Mouse (Mus musculus): ENCODE results near the gene Krt28. TPM values are rescaled to one million over a fixed set of nuclear protein-coding genes. Genes with fewer than 3 reads are reported as not detected.

Gene Krt28
- polyA plus RNA-seq, 1 experiment from 2014 or later, result 3.4 TPM

DNA sequence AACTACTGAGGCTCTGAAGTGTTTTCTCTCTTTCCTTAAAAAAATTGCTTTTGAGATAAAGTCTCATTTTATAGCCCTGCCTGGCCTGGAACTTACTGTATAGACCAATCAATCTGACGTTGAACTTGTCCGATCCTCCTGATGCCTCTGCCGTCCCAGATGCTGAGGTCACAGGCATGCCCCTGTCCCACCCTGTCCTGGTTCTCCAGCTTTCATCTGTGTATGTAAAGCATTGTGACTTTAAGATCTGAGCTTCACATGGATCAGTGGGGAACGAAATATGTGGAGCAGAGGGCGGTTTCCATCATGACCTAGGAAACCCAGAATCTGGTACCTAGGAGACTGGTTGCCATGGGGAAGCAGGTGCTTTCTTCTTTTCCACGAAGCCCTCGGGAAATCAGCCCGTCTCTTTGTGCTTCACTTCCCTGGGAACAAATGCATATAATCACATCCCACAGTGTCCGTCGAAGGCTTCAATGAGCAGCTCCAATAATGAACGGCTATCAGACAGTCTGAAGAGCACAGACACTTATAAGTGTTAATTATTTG is 35.3 kb downstream of the Krt28 start:
- DNase-seq (ENCODE audit: low spot score), result peak; percentile 39
- no peak; the same call in 1 of the 2 replicates for ATAC-seq (ENCODE audit: low read depth)
- Histone ChIP-seq H3K9ac (ENCODE audit: low read depth, low read length) (no peak overlapping the region), H3K4me1 (ENCODE audit: control insufficient read depth, insufficient read depth, low read length) (no peaks in the 10 kb centered on the region), H3K4me2 (ENCODE audit: low read depth, low read length) (no peak overlapping the region), H3K9me3 (ENCODE audit: control insufficient read depth, low read length) (no peaks in the 10 kb centered on the region), H3K27me3 (replicated peaks; ENCODE audit: control insufficient read depth, insufficient read depth, low read length) (no peaks in the 10 kb centered on the region), H3K36me3 (ENCODE audit: control insufficient read depth, insufficient read depth, low read length) (no peaks in the 10 kb centered on the region), H3K4me3 (ENCODE audit: low read depth, low read length) (no peak overlapping the region), H3K27ac (replicated peaks; ENCODE audit: low read depth, low read length) (no peak overlapping the region)
- WGBS, result 80% methylated on average over 11 of the region's 11 CpGs

DNA sequence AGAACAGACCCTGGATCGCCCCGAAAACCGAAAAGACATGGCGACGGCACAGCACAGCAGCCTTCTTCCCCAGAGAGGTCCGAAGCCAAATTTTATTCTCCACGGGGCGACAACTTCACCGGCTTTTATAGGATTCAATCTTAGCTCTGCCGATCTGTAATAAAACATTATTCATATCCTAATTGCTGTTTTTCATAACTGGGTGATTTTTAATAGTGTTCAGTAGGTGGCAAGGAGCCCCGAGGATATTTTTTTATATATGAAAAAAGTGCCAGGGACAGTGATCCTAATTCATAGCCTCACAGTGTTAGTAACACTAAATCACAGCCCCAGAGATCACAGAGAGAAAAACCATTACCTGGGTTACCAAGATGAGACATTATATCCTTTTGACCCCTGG is 36.8 kb downstream of the Krt28 start, which contains the start of gene Krt26:
TSS of gene Krt26 (minus strand) at position 101 of the 400 bp plus-strand sequence.
- no peaks in the 10 kb centered on the region for H3K4me1 ChIP-seq (ENCODE audit: control insufficient read depth, insufficient read depth, low read length)

DNA sequence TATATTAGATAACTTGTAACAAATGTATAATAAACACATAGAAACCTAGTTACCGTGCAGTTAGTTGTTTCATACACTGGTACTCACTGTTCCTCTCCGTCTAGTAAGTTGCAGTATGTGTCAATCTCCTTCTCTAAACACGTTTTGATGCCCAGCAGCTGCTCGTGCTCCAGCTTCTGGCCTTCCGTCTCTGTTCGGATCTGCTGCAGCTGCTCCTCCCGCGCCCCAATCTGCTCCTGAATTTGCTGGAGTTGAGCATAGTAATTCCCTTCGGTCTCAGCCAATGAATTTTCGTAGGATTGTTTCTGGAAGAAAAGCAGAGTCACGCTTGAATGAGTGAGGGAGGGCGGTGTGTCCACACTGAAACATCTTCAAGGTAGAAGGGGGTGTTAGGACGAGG is 41.3 kb downstream of the Krt28 start:
- WGBS, result 66% methylated on average over 13 of the region's 13 CpGs
- Histone ChIP-seq H3K9ac (ENCODE audit: low read depth, low read length) (no peak overlapping the region), H3K27me3 (replicated peaks; ENCODE audit: control insufficient read depth, insufficient read depth, low read length) (no peaks in the 10 kb centered on the region), H3K9me3 (ENCODE audit: control insufficient read depth, low read length) (no peaks in the 10 kb centered on the region), H3K4me3 (ENCODE audit: low read depth, low read length) (no peak overlapping the region), H3K27ac (replicated peaks; ENCODE audit: low read depth, low read length) (no peak overlapping the region), H3K36me3 (ENCODE audit: control insufficient read depth, insufficient read depth, low read length) (no peaks in the 10 kb centered on the region), H3K4me1 (ENCODE audit: control insufficient read depth, insufficient read depth, low read length) (no peaks in the 10 kb centered on the region), H3K4me2 (ENCODE audit: low read depth, low read length) (no peak overlapping the region)
- ATAC-seq (ENCODE audit: low read depth) (no peak), DNase-seq (ENCODE audit: low spot score) (no peak)

More for the DNA sequence above, 36.8 kb downstream of the Krt28 start, which contains the start of gene Krt26:
- Histone ChIP-seq H3K27me3 (replicated peaks; ENCODE audit: control insufficient read depth, insufficient read depth, low read length) (no peaks in the 10 kb centered on the region), H3K4me2 (ENCODE audit: low read depth, low read length) (no peak within 1 kb of the TSS), H3K9ac (ENCODE audit: low read depth, low read length) (no peak within 1 kb of the TSS), H3K4me3 (ENCODE audit: low read depth, low read length) (no peak within 1 kb of the TSS), H3K9me3 (ENCODE audit: control insufficient read depth, low read length) (no peaks in the 10 kb centered on the region), H3K27ac (replicated peaks; ENCODE audit: low read depth, low read length) (no peak within 1 kb of the TSS), H3K36me3 (ENCODE audit: control insufficient read depth, insufficient read depth, low read length) (no peaks in the 10 kb centered on the region)
- ATAC-seq (ENCODE audit: low read depth), result no peak
- 97% methylated on average over 11 of the region's 11 CpGs for whole genome bisulfite sequencing
- DNase-seq (ENCODE audit: low spot score), result no peak

DNA sequence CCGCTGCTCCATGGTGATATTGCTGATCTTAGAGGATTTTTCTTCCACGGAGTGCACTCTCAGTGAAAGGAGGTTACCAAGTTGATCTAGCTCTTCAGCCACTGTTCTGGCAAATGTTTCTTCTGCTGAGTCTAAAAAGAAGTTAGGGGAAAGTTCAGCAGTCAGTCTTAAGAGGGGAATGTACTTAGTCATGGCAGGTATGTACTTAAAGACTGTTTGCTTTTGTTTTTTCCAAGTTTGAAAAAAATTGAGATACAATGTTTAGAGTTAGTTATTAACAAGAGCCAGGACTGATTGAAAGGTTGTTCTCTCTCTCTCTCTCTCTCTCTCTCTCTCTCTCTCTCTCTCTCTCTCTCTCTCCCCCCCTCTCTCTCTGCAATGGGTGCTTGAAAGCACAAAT is 45.0 kb downstream of the Krt28 start:
- H3K27me3 ChIP-seq (replicated peaks; ENCODE audit: control insufficient read depth, insufficient read depth, low read length), result no peaks in the 10 kb centered on the region
- H3K9me3 ChIP-seq (ENCODE audit: control insufficient read depth, low read length), result no peaks in the 10 kb centered on the region
- no peak overlapping the region for H3K4me2 ChIP-seq (ENCODE audit: low read depth, low read length)
- DNase-seq (ENCODE audit: low spot score), result no peak
- H3K9ac ChIP-seq (ENCODE audit: low read depth, low read length), result no peak overlapping the region
- no peaks in the 10 kb centered on the region for H3K4me1 ChIP-seq (ENCODE audit: control insufficient read depth, insufficient read depth, low read length)
- H3K4me3 ChIP-seq (ENCODE audit: low read depth, low read length), result no peak overlapping the region
- 68% methylated on average over 2 of the region's 2 CpGs for WGBS
- H3K27ac ChIP-seq (replicated peaks; ENCODE audit: low read depth, low read length), result no peak overlapping the region
- no peaks in the 10 kb centered on the region for H3K36me3 ChIP-seq (ENCODE audit: control insufficient read depth, insufficient read depth, low read length)
- ATAC-seq (ENCODE audit: low read depth), result no peak

DNA sequence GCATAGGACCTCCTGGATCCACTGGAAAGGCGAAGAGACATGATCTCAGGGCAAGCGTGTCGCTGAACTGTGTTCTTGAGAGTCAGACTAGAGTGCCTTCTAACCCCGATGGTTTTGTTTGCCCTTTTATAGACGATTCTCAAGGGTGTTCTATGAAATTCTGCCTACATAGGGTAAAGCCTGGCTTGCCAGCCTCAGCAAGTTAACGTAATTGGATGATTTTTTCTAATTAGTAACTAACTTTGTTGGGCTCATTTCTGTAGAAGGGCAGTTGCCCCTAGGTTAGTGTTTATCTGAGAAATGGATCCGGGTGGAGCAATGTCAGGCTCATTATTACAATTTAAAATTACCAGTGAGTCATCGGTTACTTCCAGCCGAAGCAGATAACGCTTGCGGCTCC is 51.9 kb downstream of the Krt28 start, which contains the start of gene Krt25:
TSS of gene Krt25 (minus strand) at position 101 of the 400 bp plus-strand sequence.
- 89% methylated on average over 11 of the region's 11 CpGs for WGBS
- Histone ChIP-seq H3K27ac (replicated peaks; ENCODE audit: low read depth, low read length) (no peak within 1 kb of the TSS), H3K4me1 (ENCODE audit: control insufficient read depth, insufficient read depth, low read length) (no peaks in the 10 kb centered on the region), H3K9ac (ENCODE audit: low read depth, low read length) (no peak within 1 kb of the TSS), H3K4me2 (ENCODE audit: low read depth, low read length) (no peak within 1 kb of the TSS), H3K9me3 (ENCODE audit: control insufficient read depth, low read length) (no peaks in the 10 kb centered on the region), H3K27me3 (replicated peaks; ENCODE audit: control insufficient read depth, insufficient read depth, low read length) (no peaks in the 10 kb centered on the region), H3K4me3 (ENCODE audit: low read depth, low read length) (no peak within 1 kb of the TSS), H3K36me3 (ENCODE audit: control insufficient read depth, insufficient read depth, low read length) (no peaks in the 10 kb centered on the region)
- ATAC-seq (ENCODE audit: low read depth) (no peak), DNase-seq (ENCODE audit: low spot score) (no peak)

DNA sequence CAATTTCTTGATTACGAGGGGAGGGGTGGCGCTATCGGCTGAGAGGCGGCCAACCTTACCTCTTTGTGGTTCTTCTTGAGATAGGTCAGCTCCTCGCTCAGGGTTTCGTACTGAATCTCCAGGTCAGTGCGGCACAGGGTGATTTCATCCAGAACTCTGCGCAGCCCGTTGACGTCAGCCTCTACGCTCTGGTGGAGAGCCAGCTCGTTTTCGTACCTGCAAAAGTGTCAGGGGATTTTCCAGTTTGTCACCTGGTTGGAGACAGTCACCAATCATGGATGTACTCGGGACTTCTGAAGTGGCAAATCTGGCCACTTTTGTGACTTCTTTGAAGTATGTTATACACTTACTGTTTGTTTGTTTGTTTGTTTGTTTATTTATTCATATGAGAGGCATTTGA is 53.6 kb downstream of the Krt28 start:
- ATAC-seq (ENCODE audit: low read depth), result no peak
- Histone ChIP-seq H3K4me1 (ENCODE audit: control insufficient read depth, insufficient read depth, low read length) (no peaks in the 10 kb centered on the region), H3K4me3 (ENCODE audit: low read depth, low read length) (no peak overlapping the region), H3K9ac (ENCODE audit: low read depth, low read length) (no peak overlapping the region), H3K9me3 (ENCODE audit: control insufficient read depth, low read length) (no peaks in the 10 kb centered on the region), H3K27ac (replicated peaks; ENCODE audit: low read depth, low read length) (no peak overlapping the region), H3K4me2 (ENCODE audit: low read depth, low read length) (no peak overlapping the region), H3K27me3 (replicated peaks; ENCODE audit: control insufficient read depth, insufficient read depth, low read length) (no peaks in the 10 kb centered on the region), H3K36me3 (ENCODE audit: control insufficient read depth, insufficient read depth, low read length) (no peaks in the 10 kb centered on the region)
- DNase-seq (ENCODE audit: low spot score), result no peak
- WGBS, result 82% methylated on average over 14 of the region's 14 CpGs

DNA sequence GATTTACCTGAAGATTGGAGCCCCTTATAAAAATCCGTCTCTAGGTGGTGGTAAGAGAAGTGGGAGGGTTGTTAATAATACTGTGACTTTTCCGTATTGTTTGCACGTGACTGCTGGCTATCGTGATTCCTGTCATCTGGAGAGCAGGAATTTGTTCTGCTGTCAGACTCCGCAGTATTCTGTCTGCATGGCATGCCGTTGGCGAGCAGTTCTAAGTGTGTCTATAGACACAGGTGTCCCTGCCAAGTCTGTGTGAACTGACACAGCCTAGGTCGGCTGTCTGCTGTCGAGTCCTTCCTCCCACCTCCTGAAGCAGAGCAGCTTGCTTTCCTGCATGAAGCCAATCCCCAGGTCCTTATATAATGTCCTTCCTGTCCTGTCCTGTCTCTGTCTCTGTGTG is 55.6 kb downstream of the Krt28 start:
- WGBS, result 48% methylated on average over 9 of the region's 9 CpGs
- no peak overlapping the region for H3K27ac ChIP-seq (replicated peaks; ENCODE audit: low read depth, low read length)
- H3K36me3 ChIP-seq (ENCODE audit: control insufficient read depth, insufficient read depth, low read length), result no peaks in the 10 kb centered on the region
- H3K4me2 ChIP-seq (ENCODE audit: low read depth, low read length), result no peak overlapping the region
- no peak overlapping the region for H3K9ac ChIP-seq (ENCODE audit: low read depth, low read length)
- DNase-seq (ENCODE audit: low spot score), result no peak
- no peak overlapping the region for H3K4me3 ChIP-seq (ENCODE audit: low read depth, low read length)
- H3K4me1 ChIP-seq (ENCODE audit: control insufficient read depth, insufficient read depth, low read length), result no peaks in the 10 kb centered on the region
- ATAC-seq (ENCODE audit: low read depth), result no peak
- H3K9me3 ChIP-seq (ENCODE audit: control insufficient read depth, low read length), result no peaks in the 10 kb centered on the region
- H3K27me3 ChIP-seq (replicated peaks; ENCODE audit: control insufficient read depth, insufficient read depth, low read length), result no peaks in the 10 kb centered on the region

DNA sequence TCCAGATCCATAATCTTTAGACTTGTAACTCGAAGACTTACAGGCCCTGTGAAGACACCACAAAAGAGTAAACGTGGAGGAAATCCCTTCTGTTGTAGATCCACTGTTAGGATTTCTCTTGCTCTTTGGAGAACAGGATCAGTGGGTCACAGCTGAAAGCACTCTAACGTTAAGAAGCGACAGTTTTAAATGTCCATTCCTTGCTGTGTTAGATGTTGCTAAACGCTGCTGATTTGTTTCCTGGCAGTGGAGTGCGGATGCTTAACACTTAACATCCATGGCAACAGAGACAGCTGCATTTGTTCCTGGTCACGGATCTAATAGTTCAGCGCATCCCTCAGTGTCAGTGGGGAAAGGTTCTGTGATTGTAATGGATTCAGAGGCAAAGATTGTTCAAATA is 58.2 kb downstream of the Krt28 start:
- no peaks in the 10 kb centered on the region for H3K9me3 ChIP-seq (ENCODE audit: control insufficient read depth, low read length)
- WGBS, result 61% methylated on average over 8 of the region's 8 CpGs
- ATAC-seq (ENCODE audit: low read depth) (no peak), DNase-seq (ENCODE audit: low spot score) (peak; percentile 23)
- H3K27me3 ChIP-seq (replicated peaks; ENCODE audit: control insufficient read depth, insufficient read depth, low read length), result no peaks in the 10 kb centered on the region
- H3K4me1 ChIP-seq (ENCODE audit: control insufficient read depth, insufficient read depth, low read length), result no peaks in the 10 kb centered on the region
- no peak overlapping the region for H3K4me3 ChIP-seq (ENCODE audit: low read depth, low read length)
- no peaks in the 10 kb centered on the region for H3K36me3 ChIP-seq (ENCODE audit: control insufficient read depth, insufficient read depth, low read length)
- no peak overlapping the region for H3K4me2 ChIP-seq (ENCODE audit: low read depth, low read length)
- no peak overlapping the region for H3K27ac ChIP-seq (replicated peaks; ENCODE audit: low read depth, low read length)
- H3K9ac ChIP-seq (ENCODE audit: low read depth, low read length), result no peak overlapping the region

Data from embryonic facial prominence, embryonic 14.5 days (tissue).